Mouse (Mus musculus) heart, embryonic 11.5 days (tissue): ENCODE results near the gene Pde6h. TPM values are rescaled to one million over a fixed set of nuclear protein-coding genes. Genes with fewer than 3 reads are reported as not detected.

Experiments used
- ATAC-seq: fragments of 200-750 bp; cut with Nextera tagmentation; replicated peaks from 2 replicates; pipeline ENCODE4 v1.8.0; 2017; ENCODE audit warnings: moderate library complexity; ENCODE audit not compliant: insufficient number of reproducible peaks, low FRiP score, low TSS enrichment
- H3K27ac ChIP-seq: fragments of 300-500 bp; sonication (generic); 2 replicates; pipeline ENCODE4 v1.5.1; 2014; ENCODE audit warnings: mild to moderate bottlenecking, low read depth, low read length
- H3K27me3 ChIP-seq: fragments of 300-500 bp; sonication (generic); 2 replicates; pipeline ENCODE4 v1.6.1; 2014; ENCODE audit warnings: mild to moderate bottlenecking, low read length, mixed read lengths; ENCODE audit not compliant: control insufficient read depth, insufficient read depth
- H3K36me3 ChIP-seq: fragments of 300-500 bp; sonication (generic); 2 replicates; pipeline ENCODE4 v1.6.1; 2014; ENCODE audit warnings: mild to moderate bottlenecking, low read length, moderate library complexity, mixed read lengths; ENCODE audit not compliant: control insufficient read depth, insufficient read depth
- H3K4me1 ChIP-seq: fragments of 300-500 bp; sonication (generic); 2 replicates; pipeline ENCODE4 v1.6.1; 2014; ENCODE audit warnings: low read length; ENCODE audit not compliant: control insufficient read depth, insufficient read depth
- H3K4me2 ChIP-seq: fragments of 300-500 bp; sonication (generic); 2 replicates; pipeline ENCODE4 v1.6.1; 2014; ENCODE audit warnings: mild to moderate bottlenecking, moderate library complexity
- H3K4me3 ChIP-seq: fragments of 300-500 bp; sonication (generic); 2 replicates; pipeline ENCODE4 v1.5.1; 2014; ENCODE audit warnings: low read depth, low read length
- H3K9ac ChIP-seq: fragments of 300-500 bp; sonication (generic); 2 replicates; pipeline ENCODE4 v1.6.1; 2014; ENCODE audit warnings: mild to moderate bottlenecking, low read depth, low read length, moderate library complexity
- H3K9me3 ChIP-seq: fragments of 300-500 bp; sonication (generic); replicated peaks from 2 replicates; pipeline ENCODE4 v1.6.1; 2016; ENCODE audit warnings: low read length; ENCODE audit not compliant: control insufficient read depth
- WGBS: fragments of 180-500 bp; shearing (Covaris S2); extraction: QIAGEN DNeasy Blood & Tissue Kit; methylation state at CpG from one replicate; pipeline ENCODE4 v1.1.7; 2014; ENCODE audit not compliant: insufficient replicate concordance; 5-methylcytosine and 5-hydroxymethylcytosine counted together
- polyA plus RNA-seq: library from polyadenylated mRNA; unstranded; fragments of >200 nt; fragmentation: Nextera tagmentation; extraction: Ambion mirVana; gene quantifications from 2 replicates; pipeline ENCODE4 v1.2.1, GENCODE M21; 2014

The Pde6h gene
- polyA plus RNA-seq, 1 experiment from 2014 or later: 0.43 TPM

DNA sequence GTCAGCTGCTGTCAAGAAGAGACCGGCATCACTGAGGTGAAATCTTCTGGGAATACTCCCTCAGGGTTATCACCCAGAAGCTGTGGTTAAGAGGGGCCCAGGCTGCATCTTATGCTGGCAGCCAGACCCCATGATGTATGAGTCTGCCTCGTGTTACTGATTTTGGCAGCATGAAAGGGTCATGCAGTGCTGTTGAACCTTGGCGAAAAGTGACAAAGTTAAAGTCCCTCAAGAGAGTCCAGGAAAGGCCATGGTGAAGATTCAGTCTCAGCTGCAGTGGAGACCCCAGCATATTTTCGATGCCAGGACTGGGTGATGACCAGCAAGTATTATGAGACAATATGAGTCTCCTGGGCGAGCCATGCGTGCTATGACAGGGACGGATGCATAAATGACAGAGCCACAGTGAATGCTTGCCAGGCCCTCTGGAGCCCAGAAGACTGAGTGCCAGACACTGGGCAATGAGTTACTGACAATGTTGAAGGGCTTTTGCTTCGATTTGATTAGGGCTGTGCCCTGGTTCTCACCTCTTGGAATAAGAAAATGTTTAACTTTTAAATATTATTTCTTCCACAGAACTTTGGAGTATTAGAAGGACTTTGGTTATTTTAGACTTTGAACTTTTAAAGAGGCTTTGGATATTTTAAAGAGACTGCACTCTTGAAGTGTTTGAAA is 7.8 kb upstream of the Pde6h start:
- H3K27ac ChIP-seq: no peak overlapping the region
- H3K4me2 ChIP-seq: no peak overlapping the region
- 79% methylated on average over 8 of the region's 8 CpGs for WGBS
- 0 out of 2 replicates have a peak, but pooled peaks cover 3% of the 10 kb centered on the region for H3K4me1 ChIP-seq
- no peak for ATAC-seq
- no peak overlapping the region for H3K4me3 ChIP-seq
- H3K36me3 ChIP-seq: no peaks in the 10 kb centered on the region
- H3K27me3 ChIP-seq: no peaks in the 10 kb centered on the region
- H3K9me3 ChIP-seq: no peaks in the 10 kb centered on the region
- no peak overlapping the region for H3K9ac ChIP-seq

DNA sequence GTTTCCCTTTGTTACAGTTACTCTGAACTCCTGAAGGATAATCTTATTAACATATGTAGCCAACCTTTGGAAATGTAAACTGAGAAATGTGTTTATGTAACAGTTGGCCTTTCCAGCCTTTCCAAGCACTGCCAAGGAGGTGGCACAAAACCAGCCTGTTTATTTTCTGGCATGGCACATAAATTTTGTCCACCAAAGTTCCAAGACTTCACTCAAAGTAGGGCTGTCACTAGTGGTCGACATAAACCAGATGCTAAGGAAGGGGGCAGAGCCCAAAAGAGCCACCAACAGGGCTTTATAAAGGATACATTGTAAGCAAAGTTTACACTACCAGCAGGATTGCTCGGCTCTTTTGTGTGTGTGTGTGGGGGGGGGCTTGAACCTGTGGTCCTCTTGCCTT is 5.7 kb upstream of the Pde6h start:
- Histone ChIP-seq H3K4me1 (peaks cover 6% of the 10 kb centered on the region; the same call in 1 of the 2 replicates), H3K36me3 (no peaks in the 10 kb centered on the region), H3K9me3 (no peaks in the 10 kb centered on the region), H3K4me2 (no peak overlapping the region), H3K9ac (no peak overlapping the region), H3K4me3 (no peak overlapping the region), H3K27ac (no peak overlapping the region), H3K27me3 (no peaks in the 10 kb centered on the region)
- ATAC-seq: no peak
- WGBS: 30% methylated on average over 2 of the region's 2 CpGs

DNA sequence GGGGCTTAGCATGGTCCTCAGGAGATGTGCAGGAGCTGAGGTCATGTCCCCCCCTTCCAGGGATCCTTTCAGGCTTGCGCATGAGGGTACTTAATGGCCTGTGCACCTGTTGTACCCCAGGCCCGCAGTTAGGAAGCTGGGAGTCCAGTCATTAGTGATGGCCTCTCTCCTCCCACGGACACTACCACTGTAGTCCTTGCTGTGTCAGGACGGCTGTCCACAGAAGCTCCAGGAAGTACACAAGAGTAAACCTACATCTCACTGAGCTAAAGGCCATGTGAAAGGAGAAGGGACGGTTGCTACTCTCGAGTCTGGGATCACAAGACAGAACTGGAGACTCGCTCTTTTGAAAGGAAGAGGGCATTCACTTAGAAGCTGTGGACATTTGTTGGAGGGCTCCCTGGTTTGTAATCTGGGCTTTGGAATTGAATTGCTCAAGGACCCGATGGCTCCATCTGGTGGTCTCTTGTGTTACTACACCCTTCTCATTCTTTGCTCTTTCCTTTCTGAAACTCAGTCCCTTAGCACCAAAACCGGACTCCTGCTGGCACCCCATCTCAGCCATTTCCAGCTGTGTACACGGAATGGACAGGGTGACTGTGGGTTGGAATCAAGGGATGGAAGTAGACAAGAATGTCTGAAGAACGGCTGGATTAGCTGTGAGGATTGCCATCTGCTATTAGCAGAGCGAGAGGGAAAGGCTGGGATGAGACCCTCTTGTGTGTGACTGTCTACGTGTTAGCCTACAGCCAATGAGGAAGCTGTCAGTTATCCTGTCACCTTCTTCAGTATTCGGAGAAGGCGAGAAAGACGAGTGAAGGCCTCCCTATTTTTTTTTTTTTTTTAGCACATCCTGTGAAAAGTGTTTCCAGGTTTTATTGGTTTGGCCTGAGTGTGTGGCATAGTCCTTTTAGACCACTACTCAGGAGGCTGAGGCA is 3.0 kb upstream of the Pde6h start:
- Histone ChIP-seq H3K9me3 (no peaks in the 10 kb centered on the region), H3K4me2 (no peak overlapping the region), H3K4me1 (peaks cover 3% of the 10 kb centered on the region; the same call in 1 of the 2 replicates), H3K27me3 (no peaks in the 10 kb centered on the region), H3K36me3 (no peaks in the 10 kb centered on the region), H3K9ac (no peak overlapping the region), H3K27ac (no peak overlapping the region), H3K4me3 (no peak overlapping the region)
- WGBS: 39% methylated on average over 16 of the region's 16 CpGs
- ATAC-seq: 0 out of 2 replicates have a peak, but pooled peaks have one; percentile 28

DNA sequence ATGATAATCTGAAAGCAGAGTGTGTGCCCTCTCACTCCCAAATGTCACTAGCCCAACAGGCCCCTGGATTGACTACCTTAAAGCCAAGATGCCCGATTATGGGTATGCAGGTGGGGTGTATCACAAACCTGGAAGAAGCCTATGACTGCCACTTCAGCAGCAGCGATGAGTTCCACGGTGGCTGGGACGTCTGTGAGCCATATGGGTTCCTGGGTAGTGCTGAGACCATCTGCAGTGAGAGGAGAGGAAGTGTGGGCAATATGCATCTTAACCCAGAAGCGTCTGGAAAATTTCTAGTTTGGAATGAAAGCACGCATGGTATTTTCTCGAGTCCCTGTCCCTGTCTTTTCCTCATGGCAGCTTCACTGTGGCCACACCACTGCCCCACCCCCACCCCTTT is 2.0 kb upstream of the Pde6h start:
- WGBS: 69% methylated on average over 7 of the region's 7 CpGs
- no peaks in the 10 kb centered on the region for H3K27me3 ChIP-seq
- no peak overlapping the region for H3K27ac ChIP-seq
- H3K4me1 ChIP-seq: peaks cover 3% of the 10 kb centered on the region; the same call in 1 of the 2 replicates
- H3K9me3 ChIP-seq: no peaks in the 10 kb centered on the region
- ATAC-seq: no peak
- H3K36me3 ChIP-seq: no peaks in the 10 kb centered on the region
- 0 out of 2 replicates have a peak overlapping the region, but pooled peaks have one; percentile 7 for H3K9ac ChIP-seq
- H3K4me2 ChIP-seq: no peak overlapping the region
- no peak overlapping the region for H3K4me3 ChIP-seq

DNA sequence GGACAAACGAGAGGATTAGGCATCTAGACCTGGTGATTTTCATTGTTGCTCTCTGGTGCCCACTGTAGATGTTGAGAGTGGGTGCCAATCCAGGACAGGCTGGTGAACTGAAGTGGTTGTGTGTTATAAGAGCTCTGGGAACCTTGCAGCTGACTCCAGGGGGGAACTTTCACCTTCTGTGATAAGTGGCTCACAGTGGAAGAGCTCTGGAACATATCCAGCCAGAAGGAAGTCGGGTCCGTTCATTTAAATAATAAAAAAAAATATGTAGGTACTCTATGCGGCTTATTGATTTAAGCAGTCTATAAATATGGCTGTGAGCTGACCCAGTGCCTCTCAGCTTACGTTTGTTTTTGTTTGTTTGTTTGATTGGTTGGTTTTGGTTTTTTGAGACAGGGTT is 1.6 kb upstream of the Pde6h start, which contains the start of gene Erp27:
Gene Erp27 (minus strand): TSS at position 101 of the 400 bp plus-strand sequence.
- Histone ChIP-seq H3K9ac (0 out of 2 replicates have a peak within 1 kb of the TSS, but pooled peaks have one; percentile 7), H3K4me1 (peaks cover 3% of the 10 kb centered on the region; the same call in 1 of the 2 replicates)

DNA sequence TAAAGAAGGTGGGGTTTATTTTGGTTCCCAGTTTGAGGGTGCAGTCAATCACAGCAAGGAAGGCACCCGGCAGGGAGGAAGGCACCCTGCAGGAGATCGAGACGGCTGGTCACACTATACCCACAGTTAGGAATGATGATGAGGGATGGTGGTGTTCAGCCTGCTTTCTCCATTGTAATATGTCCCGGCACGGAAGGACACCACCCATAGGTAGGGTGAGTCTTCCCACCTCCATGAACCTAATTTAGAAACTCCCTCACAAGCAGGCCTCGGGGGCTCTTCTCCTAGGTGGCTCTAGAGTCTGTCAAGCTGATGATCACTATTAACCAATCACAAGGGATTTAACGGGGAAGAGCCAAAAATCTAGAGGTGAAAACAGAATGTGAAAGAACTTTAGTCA is 761 bp upstream of the Pde6h start:
- no peaks in the 10 kb centered on the region for H3K27me3 ChIP-seq
- H3K9ac ChIP-seq: no peak overlapping the region
- no peak overlapping the region for H3K27ac ChIP-seq
- peaks cover 3% of the 10 kb centered on the region; the same call in 1 of the 2 replicates for H3K4me1 ChIP-seq
- no peak overlapping the region for H3K4me2 ChIP-seq
- no peak for ATAC-seq
- H3K4me3 ChIP-seq: no peak overlapping the region
- no peaks in the 10 kb centered on the region for H3K36me3 ChIP-seq
- H3K9me3 ChIP-seq: no peaks in the 10 kb centered on the region
- 83% methylated on average over 7 of the region's 7 CpGs for WGBS

More for the DNA sequence above, 1.6 kb upstream of the Pde6h start, which contains the start of gene Erp27:
- Histone ChIP-seq H3K4me2 (no peak within 1 kb of the TSS), H3K9me3 (no peaks in the 10 kb centered on the region), H3K4me3 (no peak within 1 kb of the TSS), H3K36me3 (no peaks in the 10 kb centered on the region), H3K27ac (no peak within 1 kb of the TSS), H3K27me3 (no peaks in the 10 kb centered on the region)
- WGBS: 76% methylated on average over 5 of the region's 5 CpGs
- ATAC-seq: no peak

DNA sequence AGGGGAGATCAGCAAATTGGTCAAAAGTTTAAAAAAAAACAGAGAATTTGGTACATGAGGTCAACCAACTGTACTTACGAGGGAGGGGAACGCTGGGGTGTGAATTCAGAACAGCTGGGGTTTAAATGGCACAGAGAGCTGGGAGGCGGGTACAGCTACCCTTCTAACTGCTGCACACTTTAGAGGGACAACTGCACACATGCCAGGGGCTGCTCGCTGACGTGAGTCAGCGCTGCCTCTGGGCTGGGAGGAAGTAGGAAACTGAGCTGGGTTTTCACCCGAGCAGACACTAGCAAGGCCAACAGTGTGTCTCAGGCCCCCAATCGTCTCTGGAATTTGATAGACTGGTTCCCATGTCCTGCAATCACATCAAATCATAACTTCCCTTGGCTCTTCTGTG is 1.4 kb downstream of the Pde6h start:
- Histone ChIP-seq H3K9me3 (no peaks in the 10 kb centered on the region), H3K36me3 (no peaks in the 10 kb centered on the region), H3K9ac (no peak overlapping the region), H3K4me2 (no peak overlapping the region), H3K27ac (no peak overlapping the region), H3K4me1 (peaks cover 3% of the 10 kb centered on the region; the same call in 1 of the 2 replicates), H3K27me3 (no peaks in the 10 kb centered on the region), H3K4me3 (no peak overlapping the region)
- ATAC-seq: no peak
- 69% methylated on average over 8 of the region's 8 CpGs for WGBS

DNA sequence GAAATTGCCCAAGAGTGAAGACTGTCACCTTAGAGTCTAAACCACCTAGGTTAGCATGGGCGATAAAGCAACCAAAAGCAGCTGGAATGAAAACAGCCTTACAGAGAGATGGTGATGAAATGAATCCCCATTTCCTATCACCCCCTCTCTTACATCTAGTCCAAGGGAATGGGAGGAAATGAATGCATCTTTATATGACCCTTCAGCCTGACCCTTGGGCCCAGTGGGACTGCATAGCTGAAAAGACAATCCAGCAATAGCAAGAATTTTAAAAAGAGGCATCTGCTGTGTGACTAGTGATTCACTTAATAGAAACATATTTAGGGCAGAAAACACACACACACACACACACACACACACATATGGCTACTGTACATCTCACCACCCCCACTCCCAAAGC is 4.0 kb downstream of the Pde6h start:
- Histone ChIP-seq H3K9ac (no peak overlapping the region), H3K27me3 (no peaks in the 10 kb centered on the region)
- 89% methylated on average over 1 of the region's 1 CpGs for WGBS

More for the DNA sequence above, 4.0 kb downstream of the Pde6h start:
- Histone ChIP-seq H3K9me3 (no peaks in the 10 kb centered on the region), H3K4me2 (no peak overlapping the region), H3K36me3 (no peaks in the 10 kb centered on the region), H3K4me1 (peaks cover 5% of the 10 kb centered on the region), H3K4me3 (no peak overlapping the region), H3K27ac (no peak overlapping the region)
- ATAC-seq: no peak
